Mouse (Mus musculus): ENCODE data around the gene Ipo9. TPM values are rescaled to one million over a fixed set of nuclear protein-coding genes. Genes with fewer than 3 reads are reported as not detected.

Ipo9 gene
- total and polyA plus RNA-seq, 3 experiments: 33.7 to 58.3 (median 38.3) TPM

GRCm38 (mm10) chr1:135472536-135472935, 42.2 kb upstream of the Ipo9 start:
- dilution Hi-C loops (cut with MboI; ENCODE audit: extremely low pct_ligation_motif_present, extremely low pct_unique_long_range_greater_than_20kb, low sequenced_read_pairs) (no loop called here), in situ Hi-C loops (cut with MboI; ENCODE audit: low pct_ligation_motif_present, low pct_unique_long_range_greater_than_20kb, low sequenced_read_pairs) (no loop called here)
- DNase-seq (ENCODE audit: extremely low read depth): no peak
- no peaks in the 10 kb centered on the region for H3K27me3 ChIP-seq (replicated peaks)
- H3K4me2 ChIP-seq (ENCODE audit: insufficient read depth, low read depth, poor library complexity, severe bottlenecking): no peak overlapping the region
- no peaks in the 10 kb centered on the region for H3K36me3 ChIP-seq (replicated peaks in 1 of 2; ENCODE audit: control insufficient read depth in 1 of 2, insufficient read depth in 1 of 2, low read length in 1 of 2)
- no peak overlapping the region for H3K4me3 ChIP-seq (replicated peaks in 1 of 3; ENCODE audit: low read depth in 2 of 3, low read length in 2 of 3, poor library complexity in 1 of 3)
- no peak overlapping the region for H3K27ac ChIP-seq (ENCODE audit: insufficient read depth, low read depth)
- no peaks in the 10 kb centered on the region for H3K79me2 ChIP-seq (replicated peaks; ENCODE audit: control insufficient read depth, extremely low read depth, insufficient read depth, poor library complexity, severe bottlenecking)
- TF ChIP-seq TBP (conservative IDR thresholded peaks at IDR 0.05; ENCODE audit: low read depth, low read length) (no peak), MYC (IDR thresholded peaks at IDR 0.05; ENCODE audit: low read depth, low read length) (no peak), POLR2A (IDR thresholded peaks at IDR 0.05; ENCODE audit: low read depth, low read length) (no peak), ZNF384 (IDR thresholded peaks at IDR 0.05; ENCODE audit: low read depth, low read length) (no peak), USF1 (IDR thresholded peaks at IDR 0.05; ENCODE audit: low read depth, low read length) (no peak), HCFC1 (IDR thresholded peaks at IDR 0.05; ENCODE audit: low read depth, low read length) (no peak), BHLHE40 (IDR thresholded peaks at IDR 0.05; ENCODE audit: low read depth, low read length) (no peak), MAX (IDR thresholded peaks at IDR 0.05; ENCODE audit: low read length) (no peak), ZMIZ1 (IDR thresholded peaks at IDR 0.05; ENCODE audit: low read depth, low read length) (no peak), POLR2AphosphoS2 (IDR thresholded peaks at IDR 0.05; ENCODE audit: low read depth, low read length) (no peak)
- H3K9me3 ChIP-seq (replicated peaks; ENCODE audit: low read length): no peaks in the 10 kb centered on the region
- no peak overlapping the region for H3K9ac ChIP-seq (ENCODE audit: insufficient read depth, low read depth)
- H3K4me1 ChIP-seq (ENCODE audit: control insufficient read depth in 1 of 2, insufficient read depth in 2 of 2): peaks cover 0 to 14% of the 10 kb centered on the region in 2 experiments; a peak in 2 of 4 replicates

- TF ChIP-seq SMC3 (IDR thresholded peaks at IDR 0.05; ENCODE audit: low read depth, low read length) (no peak), IRF4 (IDR thresholded peaks at IDR 0.05; ENCODE audit: low read depth, low read length) (0 out of 2 replicates have a peak, but pooled peaks have one; percentile 18), ETS1 (conservative IDR thresholded peaks at IDR 0.05; ENCODE audit: low read depth, low read length) (0 out of 2 replicates have a peak, but pooled peaks have one; percentile 33), RAD21 (IDR thresholded peaks at IDR 0.05; ENCODE audit: low read depth, low read length) (no peak)
- in situ Hi-C loops (cut with MboI; ENCODE audit: low pct_ligation_motif_present, low pct_unique_long_range_greater_than_20kb, low sequenced_read_pairs) (no loop called here), dilution Hi-C loops (cut with MboI; ENCODE audit: extremely low pct_ligation_motif_present, extremely low pct_unique_long_range_greater_than_20kb, low sequenced_read_pairs) (no loop called here)
- DNase-seq (ENCODE audit: extremely low read depth): peak; percentile 21
- H3K4me3 ChIP-seq (replicated peaks in 1 of 3; ENCODE audit: low read depth in 2 of 3, low read length in 2 of 3, poor library complexity in 1 of 3): no peak overlapping the region
- H3K36me3 ChIP-seq (replicated peaks in 1 of 2; ENCODE audit: control insufficient read depth in 1 of 2, insufficient read depth in 1 of 2, low read length in 1 of 2): no peaks in the 10 kb centered on the region
- H3K4me2 ChIP-seq (ENCODE audit: insufficient read depth, low read depth, poor library complexity, severe bottlenecking): no peak overlapping the region
- H3K9me3 ChIP-seq (replicated peaks; ENCODE audit: low read length): no peaks in the 10 kb centered on the region
- no peak overlapping the region for H3K9ac ChIP-seq (ENCODE audit: insufficient read depth, low read depth)
- no peak overlapping the region for H3K27ac ChIP-seq (ENCODE audit: insufficient read depth, low read depth)
- no peaks in the 10 kb centered on the region for H3K79me2 ChIP-seq (replicated peaks; ENCODE audit: control insufficient read depth, extremely low read depth, insufficient read depth, poor library complexity, severe bottlenecking)
- no peaks in the 10 kb centered on the region for H3K27me3 ChIP-seq (replicated peaks)
- peaks cover 0 to 14% of the 10 kb centered on the region in 2 experiments; a peak in 2 of 4 replicates for H3K4me1 ChIP-seq (ENCODE audit: control insufficient read depth in 1 of 2, insufficient read depth in 2 of 2)
Measured at GRCm38 (mm10) chr1:135471742-135472141, 41.4 kb upstream of the Ipo9 start.

- no peaks in the 10 kb centered on the region for H3K27me3 ChIP-seq (replicated peaks)
- H3K79me2 ChIP-seq (replicated peaks; ENCODE audit: control insufficient read depth, extremely low read depth, insufficient read depth, poor library complexity, severe bottlenecking): no peaks in the 10 kb centered on the region
- H3K4me2 ChIP-seq (ENCODE audit: insufficient read depth, low read depth, poor library complexity, severe bottlenecking): no peak overlapping the region
- peaks cover 0 to 14% of the 10 kb centered on the region in 2 experiments; a peak in 2 of 4 replicates for H3K4me1 ChIP-seq (ENCODE audit: control insufficient read depth in 1 of 2, insufficient read depth in 2 of 2)
- no peak for DNase-seq (ENCODE audit: extremely low read depth)
- H3K9me3 ChIP-seq (replicated peaks; ENCODE audit: low read length): no peaks in the 10 kb centered on the region
- H3K36me3 ChIP-seq (replicated peaks in 1 of 2; ENCODE audit: control insufficient read depth in 1 of 2, insufficient read depth in 1 of 2, low read length in 1 of 2): no peaks in the 10 kb centered on the region
- TF ChIP-seq CHD2 (IDR thresholded peaks at IDR 0.05; ENCODE audit: low read length) (no peak), JUN (IDR thresholded peaks at IDR 0.05; ENCODE audit: insufficient read depth, low read depth, low read length) (no peak), RAD21 (IDR thresholded peaks at IDR 0.05; ENCODE audit: low read depth, low read length) (no peak), E2F4 (IDR thresholded peaks at IDR 0.05; ENCODE audit: insufficient replicate concordance, low read depth, low read length) (no peak), ZKSCAN1 (IDR thresholded peaks at IDR 0.05; ENCODE audit: borderline replicate concordance, low read depth, low read length) (no peak), POLR2A (IDR thresholded peaks at IDR 0.05; ENCODE audit: low read depth, low read length) (no peak), MYC (IDR thresholded peaks at IDR 0.05; ENCODE audit: low read depth, low read length) (no peak), NRF1 (IDR thresholded peaks at IDR 0.05; ENCODE audit: low read depth, low read length) (no peak), ELF1 (IDR thresholded peaks at IDR 0.05; ENCODE audit: low read depth, low read length) (no peak), USF1 (IDR thresholded peaks at IDR 0.05; ENCODE audit: low read depth, low read length) (no peak), MAZ (IDR thresholded peaks at IDR 0.05; ENCODE audit: low read depth, low read length) (no peak)
- no peak overlapping the region for H3K27ac ChIP-seq (ENCODE audit: insufficient read depth, low read depth)
- H3K4me3 ChIP-seq (replicated peaks in 1 of 3; ENCODE audit: low read depth in 2 of 3, low read length in 2 of 3, poor library complexity in 1 of 3): no peak overlapping the region
- in situ Hi-C loops (cut with MboI; ENCODE audit: low pct_ligation_motif_present, low pct_unique_long_range_greater_than_20kb, low sequenced_read_pairs): no loop called here
- no peak overlapping the region for H3K9ac ChIP-seq (ENCODE audit: insufficient read depth, low read depth)
- dilution Hi-C loops (cut with MboI; ENCODE audit: extremely low pct_ligation_motif_present, extremely low pct_unique_long_range_greater_than_20kb, low sequenced_read_pairs): no loop called here
Measured at GRCm38 (mm10) chr1:135470546-135470945, 40.2 kb upstream of the Ipo9 start.
